Mouse (Mus musculus): Measurements from ENCODE around the gene Agpat2. TPM values are rescaled to one million over a fixed set of nuclear protein-coding genes. Genes with fewer than 3 reads are reported as not detected.

Gene Agpat2
- polyA plus RNA-seq, 1 experiment: 31.3 TPM

DNA sequence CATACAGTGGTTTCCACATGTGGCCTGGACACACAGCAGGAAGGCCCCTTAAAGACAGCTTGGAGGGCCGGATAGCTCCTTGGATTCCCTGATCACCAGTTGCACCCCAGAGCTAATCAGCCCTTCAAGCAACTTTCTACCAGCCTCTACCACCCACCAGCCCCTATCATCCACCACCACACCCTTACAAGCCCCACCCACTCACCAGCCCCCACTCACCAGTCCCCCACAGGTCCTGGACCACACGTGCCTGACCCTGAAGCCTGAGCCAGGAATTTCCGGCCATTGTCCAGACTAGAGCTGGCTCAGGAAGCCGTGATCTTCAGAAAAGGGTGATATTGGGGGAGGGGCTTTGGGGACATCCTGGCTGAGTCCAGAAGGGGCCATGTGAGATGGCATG lies 28.4 kb downstream of the Agpat2 start:
- TF ChIP-seq REST (IDR thresholded peaks at IDR 0.05; ENCODE audit: insufficient read depth, insufficient read length): no peak
- TF ChIP-seq USF1 (IDR thresholded peaks at IDR 0.05; ENCODE audit: low read depth): no peak
- TF ChIP-seq MYOG (IDR thresholded peaks at IDR 0.05; ENCODE audit: control insufficient read depth in 1 of 3, insufficient read depth in 1 of 3, insufficient read length in 2 of 3, low read depth in 2 of 3): no peak
- no peak for TF ChIP-seq MYOD1 (IDR thresholded peaks at IDR 0.05; ENCODE audit: control insufficient read depth in 1 of 3, insufficient read length in 2 of 3, low read depth in 2 of 3)
- TF ChIP-seq CEBPB (IDR thresholded peaks at IDR 0.05; ENCODE audit: insufficient read depth, poor library complexity, severe bottlenecking): no peak
- no peak for TF ChIP-seq POLR2A (IDR thresholded peaks at IDR 0.05; ENCODE audit: insufficient read length, low read depth)
- no peak for TF ChIP-seq MAX (IDR thresholded peaks at IDR 0.05; ENCODE audit: low read depth)
- no peak for TF ChIP-seq POLR2AphosphoS2 (IDR thresholded peaks at IDR 0.05; ENCODE audit: insufficient read length, low read depth)
- TF ChIP-seq E2F4 (IDR thresholded peaks at IDR 0.05; ENCODE audit: insufficient read depth): no peak
- TF ChIP-seq TCF12 (IDR thresholded peaks at IDR 0.05; ENCODE audit: insufficient read depth, poor library complexity, severe bottlenecking): no peak
- TF ChIP-seq SRF (IDR thresholded peaks at IDR 0.05; ENCODE audit: control insufficient read depth, insufficient read length, low read depth): no peak
- TF ChIP-seq TCF3 (IDR thresholded peaks at IDR 0.05; ENCODE audit: insufficient read length, low read depth): no peak
- Histone ChIP-seq H3K4me2 (ENCODE audit: low read depth) (no peak overlapping the region), H3K79me2 (ENCODE audit: control insufficient read depth, insufficient read depth) (no peaks in the 10 kb centered on the region), H3K27me3 (ENCODE audit: control insufficient read depth, insufficient read depth, insufficient read length) (no peaks in the 10 kb centered on the region), H3K36me3 (ENCODE audit: control insufficient read depth, insufficient read depth) (no peaks in the 10 kb centered on the region), H3ac (ENCODE audit: control insufficient read depth, insufficient read length) (no peak overlapping the region), H3K4me3 (no peak overlapping the region)

DNA sequence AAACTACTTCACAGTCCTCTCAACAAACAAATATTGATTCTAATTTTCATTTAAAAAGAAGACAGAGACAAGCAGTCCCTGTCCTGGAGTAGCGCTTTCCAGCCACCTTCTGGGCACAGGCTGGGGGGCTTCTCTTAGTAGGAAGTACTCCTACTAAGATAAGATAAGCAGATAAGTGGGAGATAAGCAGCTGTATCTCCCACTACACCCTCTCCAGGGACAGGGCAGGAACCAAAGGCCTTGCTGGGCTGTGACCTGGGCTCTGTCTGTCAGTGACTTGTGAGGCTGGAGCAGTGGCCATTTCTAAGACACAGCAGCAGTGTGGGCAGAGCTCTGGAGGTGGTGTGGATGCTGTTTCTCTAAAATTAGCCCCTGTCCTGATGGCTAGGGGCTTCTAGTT lies 28.8 kb downstream of the Agpat2 start:
- Histone ChIP-seq H3K4me2 (ENCODE audit: low read depth) (no peak overlapping the region), H3K79me2 (ENCODE audit: control insufficient read depth, insufficient read depth) (no peaks in the 10 kb centered on the region), H3K4me3 (no peak overlapping the region), H3ac (ENCODE audit: control insufficient read depth, insufficient read length) (no peak overlapping the region), H3K36me3 (ENCODE audit: control insufficient read depth, insufficient read depth) (no peaks in the 10 kb centered on the region), H3K27me3 (ENCODE audit: control insufficient read depth, insufficient read depth, insufficient read length) (no peaks in the 10 kb centered on the region)
- no peak for TF ChIP-seq SRF (IDR thresholded peaks at IDR 0.05; ENCODE audit: control insufficient read depth, insufficient read length, low read depth)

DNA sequence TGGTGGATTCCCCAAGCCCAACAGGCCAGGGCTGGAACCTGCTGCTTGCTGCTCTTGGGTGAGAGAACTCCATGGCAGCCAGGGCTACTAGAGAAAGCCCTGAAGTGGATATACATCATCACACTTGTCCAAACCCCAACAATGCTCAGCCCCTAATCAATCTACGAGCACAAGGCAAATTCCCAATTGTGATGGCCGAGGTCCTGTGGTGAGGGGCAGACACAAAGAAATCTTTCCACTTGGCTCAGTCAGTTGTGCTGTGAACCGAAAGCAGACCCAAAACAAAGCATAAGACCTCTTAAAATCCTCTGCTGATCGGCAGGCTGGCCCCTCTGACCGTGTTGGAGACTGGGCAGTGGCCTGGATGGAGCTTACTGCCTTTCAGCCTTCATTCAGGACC lies 29.4 kb downstream of the Agpat2 start:
- H3K79me2 ChIP-seq (ENCODE audit: control insufficient read depth, insufficient read depth): no peaks in the 10 kb centered on the region
- TF ChIP-seq MYOG (IDR thresholded peaks at IDR 0.05; ENCODE audit: control insufficient read depth in 1 of 3, insufficient read depth in 1 of 3, insufficient read length in 2 of 3, low read depth in 2 of 3) (no peak), CEBPB (IDR thresholded peaks at IDR 0.05; ENCODE audit: insufficient read depth, poor library complexity, severe bottlenecking) (no peak), SRF (IDR thresholded peaks at IDR 0.05; ENCODE audit: control insufficient read depth, insufficient read length, low read depth) (no peak)
- H3K4me3 ChIP-seq: no peak overlapping the region
- H3K36me3 ChIP-seq (ENCODE audit: control insufficient read depth, insufficient read depth): no peaks in the 10 kb centered on the region
- no peak overlapping the region for H3ac ChIP-seq (ENCODE audit: control insufficient read depth, insufficient read length)
- H3K4me2 ChIP-seq (ENCODE audit: low read depth): no peak overlapping the region
- H3K27me3 ChIP-seq (ENCODE audit: control insufficient read depth, insufficient read depth, insufficient read length): no peaks in the 10 kb centered on the region

DNA sequence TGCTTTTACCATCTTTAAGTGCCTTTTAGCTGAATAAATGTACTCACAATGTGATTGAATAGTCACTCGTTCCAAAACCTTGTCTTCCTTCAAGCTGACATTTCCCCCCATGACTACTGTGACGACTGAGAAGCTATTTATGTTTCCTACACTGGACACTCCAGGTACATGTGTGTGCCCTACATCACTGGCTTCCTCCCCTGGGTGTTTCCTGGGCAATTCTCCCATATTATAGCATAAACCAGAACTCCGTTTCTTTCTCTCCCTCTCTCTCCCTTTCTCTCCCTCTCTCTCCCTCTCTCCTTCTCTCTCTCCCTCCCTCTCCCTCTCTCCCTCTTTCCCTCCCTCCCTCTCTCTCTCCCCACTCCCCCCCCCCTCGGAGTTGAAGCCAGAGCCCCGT lies 30.4 kb downstream of the Agpat2 start:
- TF ChIP-seq MAX (IDR thresholded peaks at IDR 0.05; ENCODE audit: low read depth) (no peak), POLR2A (IDR thresholded peaks at IDR 0.05; ENCODE audit: insufficient read length, low read depth) (no peak), USF1 (IDR thresholded peaks at IDR 0.05; ENCODE audit: low read depth) (no peak), MYOG (IDR thresholded peaks at IDR 0.05; ENCODE audit: control insufficient read depth in 1 of 3, insufficient read depth in 1 of 3, insufficient read length in 2 of 3, low read depth in 2 of 3) (no peak), E2F4 (IDR thresholded peaks at IDR 0.05; ENCODE audit: insufficient read depth) (no peak), TCF3 (IDR thresholded peaks at IDR 0.05; ENCODE audit: insufficient read length, low read depth) (no peak), MYOD1 (IDR thresholded peaks at IDR 0.05; ENCODE audit: control insufficient read depth in 1 of 3, insufficient read length in 2 of 3, low read depth in 2 of 3) (no peak), REST (IDR thresholded peaks at IDR 0.05; ENCODE audit: insufficient read depth, insufficient read length) (no peak), SRF (IDR thresholded peaks at IDR 0.05; ENCODE audit: control insufficient read depth, insufficient read length, low read depth) (no peak), TCF12 (IDR thresholded peaks at IDR 0.05; ENCODE audit: insufficient read depth, poor library complexity, severe bottlenecking) (no peak), POLR2AphosphoS2 (IDR thresholded peaks at IDR 0.05; ENCODE audit: insufficient read length, low read depth) (no peak), CEBPB (IDR thresholded peaks at IDR 0.05; ENCODE audit: insufficient read depth, poor library complexity, severe bottlenecking) (no peak)
- H3K79me2 ChIP-seq (ENCODE audit: control insufficient read depth, insufficient read depth): no peaks in the 10 kb centered on the region
- no peak overlapping the region for H3ac ChIP-seq (ENCODE audit: control insufficient read depth, insufficient read length)
- H3K4me2 ChIP-seq (ENCODE audit: low read depth): peak overlapping the region; percentile 67
- no peak overlapping the region for H3K4me3 ChIP-seq
- H3K36me3 ChIP-seq (ENCODE audit: control insufficient read depth, insufficient read depth): no peaks in the 10 kb centered on the region
- no peaks in the 10 kb centered on the region for H3K27me3 ChIP-seq (ENCODE audit: control insufficient read depth, insufficient read depth, insufficient read length)

DNA sequence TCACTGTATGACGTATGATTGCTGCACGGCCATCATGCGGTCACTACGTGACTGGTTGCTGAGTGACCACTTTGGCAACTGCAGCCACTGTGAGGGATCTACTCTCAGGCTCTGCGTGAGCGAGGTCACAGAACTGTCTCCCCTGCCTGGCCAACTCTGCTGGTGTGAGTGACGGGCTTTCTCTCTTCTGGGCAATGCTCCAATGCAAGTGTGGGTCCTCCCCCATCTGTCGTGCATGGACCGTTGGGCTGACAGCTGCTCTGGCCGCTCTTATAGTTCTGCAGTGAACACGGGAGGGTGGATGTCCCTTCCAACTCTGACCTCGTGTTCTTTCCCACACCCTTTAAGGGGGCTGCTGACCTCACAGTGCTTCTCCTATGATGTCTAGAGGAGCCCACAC lies 30.8 kb downstream of the Agpat2 start:
- no peaks in the 10 kb centered on the region for H3K79me2 ChIP-seq (ENCODE audit: control insufficient read depth, insufficient read depth)
- no peaks in the 10 kb centered on the region for H3K36me3 ChIP-seq (ENCODE audit: control insufficient read depth, insufficient read depth)
- H3K4me3 ChIP-seq: no peak overlapping the region
- no peak overlapping the region for H3ac ChIP-seq (ENCODE audit: control insufficient read depth, insufficient read length)
- H3K27me3 ChIP-seq (ENCODE audit: control insufficient read depth, insufficient read depth, insufficient read length): peaks cover 4% of the 10 kb centered on the region
- peak overlapping the region; percentile 67 for H3K4me2 ChIP-seq (ENCODE audit: low read depth)
- TF ChIP-seq E2F4 (IDR thresholded peaks at IDR 0.05; ENCODE audit: insufficient read depth) (no peak), TCF12 (IDR thresholded peaks at IDR 0.05; ENCODE audit: insufficient read depth, poor library complexity, severe bottlenecking) (peak; percentile 37), USF1 (IDR thresholded peaks at IDR 0.05; ENCODE audit: low read depth) (no peak), POLR2A (IDR thresholded peaks at IDR 0.05; ENCODE audit: insufficient read length, low read depth) (no peak), SRF (IDR thresholded peaks at IDR 0.05; ENCODE audit: control insufficient read depth, insufficient read length, low read depth) (no peak), TCF3 (IDR thresholded peaks at IDR 0.05; ENCODE audit: insufficient read length, low read depth) (peak; percentile 52), REST (IDR thresholded peaks at IDR 0.05; ENCODE audit: insufficient read depth, insufficient read length) (no peak), MYOD1 (IDR thresholded peaks at IDR 0.05; ENCODE audit: control insufficient read depth in 1 of 3, insufficient read length in 2 of 3, low read depth in 2 of 3) (peak; percentile 32 to 92 (median 90)), MYOG (IDR thresholded peaks at IDR 0.05; ENCODE audit: control insufficient read depth in 1 of 3, insufficient read depth in 1 of 3, insufficient read length in 2 of 3, low read depth in 2 of 3) (peak; percentile 37 to 94 (median 90)), POLR2AphosphoS2 (IDR thresholded peaks at IDR 0.05; ENCODE audit: insufficient read length, low read depth) (no peak), CEBPB (IDR thresholded peaks at IDR 0.05; ENCODE audit: insufficient read depth, poor library complexity, severe bottlenecking) (no peak), MAX (IDR thresholded peaks at IDR 0.05; ENCODE audit: low read depth) (no peak)
